Mouse (Mus musculus) G1E (cell line): Measurements from ENCODE around the gene Flvcr1.

Experiments used
- CTCF ChIP-seq: IDR thresholded peaks from 2 replicates; pipeline ENCODE4 v1.5.1; 2012; ENCODE audit warnings: low read depth, low read length, inconsistent platforms, mixed read lengths
- GATA1 ChIP-seq: IDR thresholded peaks from 2 replicates; pipeline ENCODE4 v1.6.1; 2012; ENCODE audit warnings: borderline replicate concordance, low read length, inconsistent platforms, mixed read lengths

GRCm38 (mm10) chr1:191073486-191073885, 47.5 kb upstream of the Flvcr1 start:
- TF ChIP-seq CTCF (no peak), GATA1 (no peak)
